Mouse (Mus musculus): ENCODE measurements at regions not wholly inside any gene's neighbourhood (a gene's known extent, or its start where the extent isn't known, plus 50 kb on each side); places are given as distances from the start of the nearest gene placed in this dataset.
"Not testable (repeated sequence)": the region's sequence is repeated elsewhere in the genome, so short reads cannot be mapped to it uniquely, and the experiment has no call there.

DNA sequence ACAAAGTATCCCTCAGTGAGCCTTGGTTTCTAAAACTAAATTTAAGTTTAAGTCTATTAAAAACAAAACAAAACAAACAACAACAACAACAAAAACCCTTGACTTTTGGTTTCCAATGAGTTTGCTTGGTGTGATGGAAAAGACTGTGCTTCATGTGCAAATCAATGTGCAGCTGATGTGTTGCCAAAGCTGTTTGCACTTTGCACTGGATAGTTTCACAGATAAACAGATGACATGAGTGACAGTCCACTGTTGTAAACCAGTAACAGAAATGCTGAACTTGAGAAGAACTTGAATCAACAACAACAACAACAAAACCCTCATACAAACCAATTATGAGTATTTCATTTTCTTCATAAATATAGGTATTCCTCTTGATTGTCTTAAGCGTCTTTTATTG lies 412.6 kb upstream of the Cntn5 start:
- no peaks in the 10 kb centered on the region for H3K9me3 ChIP-seq (replicated peaks; ENCODE audit: low read length)
- in situ Hi-C loops (cut with MboI; ENCODE audit: low pct_ligation_motif_present, low pct_unique_long_range_greater_than_20kb, low sequenced_read_pairs), result no loop called here
- TF ChIP-seq UBTF (IDR thresholded peaks at IDR 0.05; ENCODE audit: low read depth, low read length) (no peak), MAZ (IDR thresholded peaks at IDR 0.05; ENCODE audit: low read depth, low read length) (no peak), TBP (conservative IDR thresholded peaks at IDR 0.05; ENCODE audit: low read depth, low read length) (no peak), CTCF (conservative IDR thresholded peaks at IDR 0.05 in 1 of 2, IDR thresholded peaks at IDR 0.05 in 1 of 2; ENCODE audit: low read depth in 2 of 2, low read length in 2 of 2) (no peak), POLR2A (IDR thresholded peaks at IDR 0.05; ENCODE audit: low read depth, low read length) (no peak), EP300 (IDR thresholded peaks at IDR 0.05; ENCODE audit: low read length) (no peak)
- H3K4me3 ChIP-seq (replicated peaks in 1 of 3; ENCODE audit: low read depth in 2 of 3, low read length in 2 of 3, poor library complexity in 1 of 3), result no peak overlapping the region
- no peaks in the 10 kb centered on the region for H3K79me2 ChIP-seq (replicated peaks; ENCODE audit: control insufficient read depth, extremely low read depth, insufficient read depth, poor library complexity, severe bottlenecking)
- no peaks in the 10 kb centered on the region for H3K4me1 ChIP-seq (ENCODE audit: control insufficient read depth in 1 of 2, insufficient read depth in 2 of 2)
- no peak for DNase-seq (ENCODE audit: extremely low read depth)
- no peak overlapping the region for H3K4me2 ChIP-seq (ENCODE audit: insufficient read depth, low read depth, poor library complexity, severe bottlenecking)
- no peak overlapping the region for H3K9ac ChIP-seq (ENCODE audit: insufficient read depth, low read depth)
- dilution Hi-C loops (cut with MboI; ENCODE audit: extremely low pct_ligation_motif_present, extremely low pct_unique_long_range_greater_than_20kb, low sequenced_read_pairs), result no loop called here
- no peaks in the 10 kb centered on the region for H3K27me3 ChIP-seq (replicated peaks)
- H3K27ac ChIP-seq (ENCODE audit: insufficient read depth, low read depth), result no peak overlapping the region
- H3K36me3 ChIP-seq (replicated peaks in 1 of 2; ENCODE audit: control insufficient read depth in 1 of 2, insufficient read depth in 1 of 2, low read length in 1 of 2), result no peaks in the 10 kb centered on the region

DNA sequence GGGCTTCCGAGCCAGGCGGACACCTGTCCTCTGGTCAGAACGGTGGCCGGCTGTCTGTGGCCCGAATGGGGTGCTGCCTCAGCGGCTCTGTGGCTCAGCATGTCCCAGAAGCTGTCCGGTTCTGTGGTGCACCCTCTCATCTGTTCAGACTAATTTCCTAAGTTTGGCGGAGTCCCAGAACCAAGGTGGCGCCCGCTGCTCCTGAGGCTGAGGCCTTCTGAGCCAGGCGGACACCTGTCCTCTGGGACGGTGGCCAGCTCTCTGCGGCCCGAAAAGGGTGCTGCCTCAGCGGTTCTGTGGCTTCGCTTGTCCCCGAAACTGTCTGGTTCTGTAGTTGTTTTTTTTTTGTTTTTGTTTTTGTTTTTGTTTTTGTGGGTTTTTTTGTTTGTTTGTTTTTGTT lies 392.5 kb upstream of the Cntn5 start:
- H3K36me3 ChIP-seq (replicated peaks in 1 of 2; ENCODE audit: control insufficient read depth in 1 of 2, insufficient read depth in 1 of 2, low read length in 1 of 2); H3K4me1 ChIP-seq (ENCODE audit: control insufficient read depth in 1 of 2, insufficient read depth in 2 of 2); DNase-seq (ENCODE audit: extremely low read depth); dilution Hi-C loops (cut with MboI; ENCODE audit: extremely low pct_ligation_motif_present, extremely low pct_unique_long_range_greater_than_20kb, low sequenced_read_pairs); H3K4me3 ChIP-seq (replicated peaks in 1 of 3; ENCODE audit: low read depth in 2 of 3, low read length in 2 of 3, poor library complexity in 1 of 3); H3K9ac ChIP-seq (ENCODE audit: insufficient read depth, low read depth); H3K9me3 ChIP-seq (replicated peaks; ENCODE audit: low read length); H3K27ac ChIP-seq (ENCODE audit: insufficient read depth, low read depth); H3K79me2 ChIP-seq (replicated peaks; ENCODE audit: control insufficient read depth, extremely low read depth, insufficient read depth, poor library complexity, severe bottlenecking); H3K4me2 ChIP-seq (ENCODE audit: insufficient read depth, low read depth, poor library complexity, severe bottlenecking); H3K27me3 ChIP-seq (replicated peaks); in situ Hi-C loops (cut with MboI; ENCODE audit: low pct_ligation_motif_present, low pct_unique_long_range_greater_than_20kb, low sequenced_read_pairs): not testable (repeated sequence)

DNA sequence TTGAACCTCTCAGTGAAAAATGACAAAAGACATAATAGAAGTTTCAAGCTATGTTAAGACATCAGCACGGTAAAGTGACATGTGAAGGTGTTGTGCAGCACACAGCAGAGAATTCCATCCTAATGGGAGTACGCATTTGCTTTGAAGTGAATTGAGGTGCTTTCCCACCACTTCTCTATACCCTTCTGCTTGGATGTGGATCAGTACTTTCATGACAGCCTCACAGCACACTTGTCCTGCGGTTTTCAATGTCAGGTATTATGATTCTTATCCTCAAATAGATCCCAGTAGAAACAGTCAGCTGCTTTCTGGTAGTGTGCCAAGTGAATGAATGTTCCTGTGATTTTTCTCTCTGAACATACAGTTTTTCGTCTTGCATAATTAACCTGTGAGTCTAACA lies 380.6 kb upstream of the Cntn5 start:
- in situ Hi-C loops (cut with MboI; ENCODE audit: low pct_ligation_motif_present, low pct_unique_long_range_greater_than_20kb, low sequenced_read_pairs), result no loop called here
- dilution Hi-C loops (cut with MboI; ENCODE audit: extremely low pct_ligation_motif_present, extremely low pct_unique_long_range_greater_than_20kb, low sequenced_read_pairs), result no loop called here
- TF ChIP-seq PAX5 (IDR thresholded peaks at IDR 0.05; ENCODE audit: low read length) (no peak), ZC3H11A (IDR thresholded peaks at IDR 0.05; ENCODE audit: low read depth, low read length) (no peak), TCF12 (IDR thresholded peaks at IDR 0.05; ENCODE audit: low read depth, low read length) (no peak), TBP (conservative IDR thresholded peaks at IDR 0.05; ENCODE audit: low read depth, low read length) (no peak), BHLHE40 (IDR thresholded peaks at IDR 0.05; ENCODE audit: low read depth, low read length) (no peak), CHD2 (IDR thresholded peaks at IDR 0.05; ENCODE audit: low read length) (no peak), CHD1 (IDR thresholded peaks at IDR 0.05; ENCODE audit: low read depth, low read length) (no peak), MXI1 (IDR thresholded peaks at IDR 0.05; ENCODE audit: low read depth, low read length) (no peak), USF1 (IDR thresholded peaks at IDR 0.05; ENCODE audit: low read depth, low read length) (no peak), GABPA (IDR thresholded peaks at IDR 0.05; ENCODE audit: insufficient replicate concordance, low read depth, low read length) (no peak)

More for the DNA sequence above, 380.6 kb upstream of the Cntn5 start:
- Histone ChIP-seq H3K9me3 (replicated peaks; ENCODE audit: low read length) (no peaks in the 10 kb centered on the region), H3K4me3 (replicated peaks in 1 of 3; ENCODE audit: low read depth in 2 of 3, low read length in 2 of 3, poor library complexity in 1 of 3) (no peak overlapping the region), H3K9ac (ENCODE audit: insufficient read depth, low read depth) (no peak overlapping the region), H3K27me3 (replicated peaks) (no peaks in the 10 kb centered on the region), H3K27ac (ENCODE audit: insufficient read depth, low read depth) (no peak overlapping the region), H3K4me2 (ENCODE audit: insufficient read depth, low read depth, poor library complexity, severe bottlenecking) (no peak overlapping the region), H3K4me1 (ENCODE audit: control insufficient read depth in 1 of 2, insufficient read depth in 2 of 2) (no peaks in the 10 kb centered on the region), H3K79me2 (replicated peaks; ENCODE audit: control insufficient read depth, extremely low read depth, insufficient read depth, poor library complexity, severe bottlenecking) (no peaks in the 10 kb centered on the region), H3K36me3 (replicated peaks in 1 of 2; ENCODE audit: control insufficient read depth in 1 of 2, insufficient read depth in 1 of 2, low read length in 1 of 2) (no peaks in the 10 kb centered on the region)
- no peak for DNase-seq (ENCODE audit: extremely low read depth)
